Mouse (Mus musculus) adrenal gland, postnatal 4 days (tissue): ENCODE data around the gene Pmf1. TPM values are rescaled to one million over a fixed set of nuclear protein-coding genes. Genes with fewer than 3 reads are reported as not detected.
A peak's percentile ranks its signal among the peaks of the same experiment; 100 is the strongest.

Experiments
- DNase-seq, 2 experiments: peaks; one replicate each; pipeline ENCODE4 v3.0.0; 2021 to 2022; ENCODE audit warnings: low spot score in 2 of 2, mixed read lengths in 2 of 2
- long read RNA-seq, 2 experiments: library from polyadenylated mRNA; stranded (forward); transcript quantifications; one replicate each; pipeline ENCODE4 v2.0.0; 2021
- total RNA-seq, 2 experiments: library from RNA; stranded (reverse); gene quantifications; 2 replicates each; pipeline ENCODE4 v1.2.3; 2021

Pmf1 gene
- total RNA-seq = 10 to 100 TPM; 78.8 to 79.0 TPM
- long read RNA-seq, experiment 1, transcript Pmf1-201 (5 exons, 1,007 nt) = major isoform, 39 of 46 reads
- long read RNA-seq, experiment 1, partial matches to known transcripts = 1 of 46 reads
- long read RNA-seq, experiment 1, other reads (novel, unspliced or antisense) = 3 of 46 reads
- long read RNA-seq, experiment 2, transcript Pmf1-201 (5 exons, 1,007 nt) = major isoform, 37 of 46 reads
- long read RNA-seq, experiment 2, partial matches to known transcripts = 1 of 46 reads
- long read RNA-seq, experiment 2, other reads (novel, unspliced or antisense) = 6 of 46 reads

DNA sequence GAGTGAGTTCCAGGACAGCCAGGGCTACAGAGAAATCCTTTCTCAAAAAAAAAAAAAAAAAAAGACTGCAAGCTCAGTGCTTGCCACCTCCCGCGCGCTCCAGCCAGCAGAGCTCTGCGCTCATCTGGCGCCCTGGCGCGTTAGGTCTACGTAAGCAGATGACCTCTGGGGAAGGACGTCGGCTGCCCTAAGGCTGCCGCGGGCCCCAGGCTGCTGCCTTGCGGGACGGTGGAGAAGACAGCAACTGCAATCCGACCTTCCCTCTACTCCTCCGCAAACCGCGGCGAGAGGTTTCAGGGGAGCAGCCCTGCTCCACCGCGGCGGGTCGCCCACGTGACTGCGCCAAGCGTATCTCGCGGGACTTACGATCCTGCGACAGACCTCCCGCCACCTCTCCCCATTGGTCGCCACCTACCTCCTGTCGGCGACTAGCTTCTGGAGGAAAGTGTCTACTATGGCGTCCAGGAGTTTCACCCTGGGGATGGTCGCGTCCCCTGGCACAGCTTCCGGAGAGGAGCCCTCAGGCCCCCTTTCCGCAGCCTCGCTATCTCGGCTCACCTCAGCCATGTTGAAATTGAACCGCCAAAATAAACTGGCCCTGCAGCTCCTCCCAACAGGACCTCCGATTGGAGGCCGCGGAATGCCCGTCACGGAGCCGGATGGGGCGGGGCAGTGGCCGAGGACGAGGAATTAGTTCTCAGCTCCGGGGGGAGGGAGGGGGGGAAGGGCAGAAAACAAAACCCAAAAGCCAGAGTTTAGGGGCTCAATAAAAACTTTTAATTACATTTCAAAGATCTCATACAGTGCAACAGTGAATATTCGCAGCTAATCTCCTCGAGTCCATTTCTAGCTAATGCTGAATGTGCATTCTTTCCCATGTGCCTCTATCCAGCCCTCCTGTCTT, at the start of gene Pmf1:
Pmf1 (minus strand) TSS at position 591 of the 904 bp plus-strand sequence.
- peak; percentile 84 to 86 for DNase-seq

DNA sequence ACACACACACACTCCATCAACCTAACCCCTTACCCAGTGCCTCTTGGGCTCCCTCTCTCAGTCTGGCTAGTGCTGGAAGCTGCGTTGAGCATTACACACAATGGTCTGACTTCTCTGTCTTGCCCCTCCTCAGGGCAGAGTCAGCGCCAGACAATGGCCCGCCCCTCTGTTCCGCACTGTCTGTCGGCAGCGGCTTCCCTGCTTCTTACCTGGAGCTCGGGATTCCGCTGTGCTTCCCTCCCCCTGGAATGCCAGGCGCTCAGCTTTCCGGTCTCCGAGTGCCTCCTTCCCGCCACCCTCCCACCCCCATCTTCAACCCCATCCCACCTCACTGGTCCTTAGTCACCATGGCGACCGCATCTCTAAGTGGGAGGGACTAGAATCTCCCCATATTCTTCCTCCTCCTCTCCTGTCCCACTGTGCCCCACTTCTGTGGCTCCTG, 48.7 kb upstream of the Pmf1 start:
- no peak for DNase-seq

DNA sequence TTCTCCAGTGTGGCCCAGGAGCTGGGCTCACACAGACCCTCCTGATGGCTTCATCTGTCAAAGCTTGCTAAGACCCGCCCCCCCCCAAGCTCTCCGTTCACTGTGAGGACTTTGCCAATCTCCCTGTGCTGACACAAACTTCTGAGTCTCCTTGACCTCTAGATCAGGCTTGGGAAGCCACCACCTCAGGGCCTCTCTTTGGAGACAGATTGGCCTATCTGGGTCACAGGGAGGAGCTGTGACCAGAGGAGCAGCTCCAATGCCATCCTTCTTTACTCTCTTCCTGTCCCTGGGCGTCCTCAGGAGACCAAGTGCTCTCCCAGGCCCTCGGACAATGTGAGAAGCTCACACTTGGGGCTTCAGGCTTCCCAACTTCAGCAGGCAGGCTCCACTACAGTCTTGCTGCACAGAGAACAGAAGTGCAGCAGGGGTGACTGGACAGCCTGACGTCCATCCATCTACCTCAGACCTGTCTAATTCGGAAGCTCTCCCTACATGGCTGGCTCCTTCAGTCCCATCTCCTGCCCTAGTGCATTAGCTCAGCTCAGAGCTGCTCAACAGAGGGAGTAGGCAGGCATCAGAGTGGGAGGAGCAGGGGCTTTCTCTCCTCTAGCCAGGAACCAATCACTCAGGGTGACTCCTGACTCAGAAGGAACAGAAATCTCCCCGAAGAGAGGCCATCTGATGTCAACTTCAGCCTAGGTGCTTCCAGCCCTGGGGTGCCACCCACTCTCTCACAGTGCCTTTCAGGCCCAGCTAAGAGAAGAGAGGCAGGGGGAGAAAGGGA, 46.8 kb upstream of the Pmf1 start:
- no peak for DNase-seq

DNA sequence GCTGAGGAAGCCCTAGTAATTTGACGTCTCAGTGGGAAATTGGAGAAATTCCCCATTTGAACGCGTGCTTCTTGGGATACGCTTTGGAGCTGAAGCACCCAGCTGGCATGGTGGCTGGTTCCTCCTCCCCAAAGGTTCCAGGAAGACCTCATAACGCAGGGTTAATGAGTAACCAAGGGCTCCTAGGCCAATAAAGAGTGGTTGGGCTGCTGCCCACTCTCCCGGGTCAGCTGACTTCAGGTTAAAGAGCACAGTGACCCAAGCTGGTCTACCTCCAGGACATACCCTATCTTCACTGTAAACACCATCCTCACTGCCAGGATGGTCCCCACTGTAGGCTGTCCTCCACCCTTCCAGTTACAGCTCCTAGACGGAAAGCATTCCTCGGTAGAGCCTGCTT, 46.2 kb upstream of the Pmf1 start:
- no peak for DNase-seq

DNA sequence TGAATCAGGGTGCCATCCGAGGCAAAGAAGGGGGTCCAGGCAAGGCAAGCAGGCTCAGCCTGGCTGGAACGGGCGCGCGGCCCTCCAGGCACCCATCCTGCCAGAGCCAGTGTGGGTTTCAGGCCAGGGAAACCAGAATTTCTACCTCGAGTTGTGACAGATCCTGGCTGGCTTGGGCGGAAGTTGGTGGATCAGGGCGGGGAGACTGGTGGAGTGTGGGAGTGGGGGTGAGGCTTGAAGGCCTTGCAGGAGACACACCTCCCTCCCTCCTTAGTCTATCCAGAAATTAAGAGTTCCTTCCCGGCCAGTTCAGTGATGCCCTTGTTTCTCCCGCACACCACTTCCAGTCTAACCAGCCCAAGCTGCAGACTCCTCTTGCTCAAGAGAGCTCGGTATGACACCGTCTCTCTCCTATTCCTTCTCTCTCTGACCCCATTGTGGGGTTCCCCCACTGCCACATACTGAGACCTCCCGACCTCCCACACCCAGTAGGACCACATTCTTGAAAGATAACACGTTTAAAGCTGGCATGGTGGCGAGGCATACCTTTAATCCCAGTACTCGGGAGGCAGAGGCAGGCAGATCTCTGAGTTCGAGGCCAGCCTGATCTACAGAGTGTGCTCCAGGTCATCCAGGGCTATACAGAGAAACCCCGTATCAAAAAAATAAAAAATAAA, 45.6 kb upstream of the Pmf1 start:
- DNase-seq = no peak

DNA sequence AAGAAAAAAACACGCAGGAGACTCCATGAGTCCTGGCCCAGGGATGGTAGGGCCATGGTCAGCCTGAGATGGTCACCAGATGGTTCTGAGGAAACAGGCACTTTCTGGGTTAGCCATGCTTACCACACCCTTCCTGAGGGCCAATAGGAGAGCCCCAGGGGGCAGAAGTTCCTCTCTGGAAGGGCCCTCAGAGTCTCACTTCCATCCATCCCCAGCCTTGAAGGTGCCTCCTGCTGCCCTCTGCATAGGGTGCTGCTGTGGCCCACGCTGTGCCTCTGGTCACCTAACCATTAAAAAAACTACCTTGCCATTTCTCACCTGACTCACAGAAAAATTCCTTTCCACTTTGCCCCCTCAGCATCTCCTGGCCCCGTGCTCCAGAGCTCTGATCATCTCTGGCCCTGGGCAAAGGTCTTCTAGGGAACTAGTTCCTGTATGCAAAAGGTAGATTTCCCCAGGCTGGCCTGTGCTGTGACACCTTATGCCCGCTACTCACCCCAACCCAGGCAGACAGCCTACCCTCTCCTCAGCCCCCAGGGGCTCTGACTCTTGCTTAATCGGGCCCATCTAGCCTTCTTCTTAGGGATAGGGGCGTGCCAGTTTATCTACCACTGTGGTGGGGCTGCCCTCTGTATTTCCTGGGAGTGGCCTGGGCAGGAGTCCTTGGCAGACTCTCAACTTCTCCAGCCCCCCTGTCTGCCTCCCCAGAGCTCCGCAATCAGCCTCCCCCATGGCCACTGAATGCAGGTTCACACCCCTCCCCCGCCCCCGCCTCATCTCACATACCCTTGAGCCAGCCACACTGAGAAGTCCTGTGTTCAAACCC, 44.8 kb upstream of the Pmf1 start:
- no peak for DNase-seq

DNA sequence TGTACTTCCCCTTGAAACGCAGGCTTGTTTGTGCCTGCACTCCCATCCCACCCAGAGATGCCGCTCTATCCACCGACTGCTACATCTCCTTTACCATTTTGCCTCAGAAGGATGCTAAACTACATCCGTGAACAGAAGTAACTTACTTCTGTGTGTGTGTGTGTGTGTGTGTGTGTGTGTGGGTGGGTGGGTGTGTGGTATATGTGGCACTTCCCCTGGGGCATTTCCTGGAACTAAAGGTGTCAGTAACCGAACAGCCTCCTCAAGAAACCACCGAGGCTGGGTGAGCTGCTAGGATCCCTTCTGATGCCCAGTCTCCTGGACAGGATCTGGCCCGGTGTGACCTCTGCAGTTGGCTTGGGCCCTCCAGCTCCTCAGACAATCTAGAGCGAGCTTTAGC, 43.9 kb upstream of the Pmf1 start:
- DNase-seq = no peak

DNA sequence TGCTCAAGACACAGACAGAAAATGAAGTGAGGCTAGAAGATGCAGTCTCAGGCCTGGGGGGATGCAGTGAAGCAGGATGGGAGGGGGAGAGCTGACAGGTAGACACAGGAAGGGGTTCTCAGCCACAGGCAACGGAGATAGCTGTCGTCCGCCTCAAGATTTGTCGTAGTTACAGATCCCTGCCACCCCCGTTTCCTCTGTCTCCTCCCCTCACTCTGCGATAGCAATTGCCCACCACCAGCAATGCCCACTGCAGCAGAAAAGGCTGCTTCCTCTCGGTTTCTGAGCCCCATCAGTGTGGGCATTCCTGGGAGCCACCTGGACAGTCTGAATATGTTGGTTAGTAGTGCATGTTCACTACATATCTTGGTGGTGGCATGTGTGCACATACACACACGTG, 43.2 kb upstream of the Pmf1 start:
- DNase-seq = no peak

DNA sequence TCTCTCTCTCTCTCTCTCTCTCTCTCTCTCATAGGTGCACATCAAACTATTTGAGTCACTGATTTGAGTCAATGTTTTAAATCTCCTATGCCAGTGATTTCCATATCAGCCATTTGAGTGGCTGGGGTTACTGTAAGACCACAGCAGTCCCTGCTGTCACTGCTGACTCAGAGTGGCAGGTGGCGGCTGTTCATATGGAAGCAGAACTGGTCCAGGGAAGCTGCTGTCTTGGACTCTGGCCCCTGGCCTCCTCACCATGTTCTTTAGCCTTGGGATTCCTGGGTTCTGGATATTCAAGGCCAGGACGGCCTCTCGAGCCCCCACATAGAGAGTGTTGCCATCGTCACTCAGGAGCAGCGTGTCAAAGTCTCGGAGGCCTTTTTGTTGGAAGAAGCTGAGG, 42.6 kb upstream of the Pmf1 start:
- DNase-seq = no peak

DNA sequence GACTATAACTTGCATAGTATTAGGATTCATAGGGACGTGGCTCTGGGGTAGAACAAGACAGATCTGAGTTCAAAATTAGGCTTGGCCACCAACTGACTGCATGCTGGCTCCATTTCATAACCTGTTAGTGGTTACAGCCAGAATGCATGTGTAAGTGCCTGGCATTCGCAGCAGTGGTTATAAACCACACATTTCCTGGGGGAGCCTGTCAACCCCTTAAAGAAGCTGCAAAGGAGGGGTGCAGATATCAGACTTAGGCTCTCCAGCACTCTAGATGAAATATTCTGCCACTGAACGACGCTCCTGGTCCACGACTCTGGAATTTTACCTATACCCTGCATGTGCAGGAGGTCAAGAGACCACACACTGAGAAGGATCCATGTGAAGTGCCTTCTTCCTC, 42.1 kb upstream of the Pmf1 start:
- no peak for DNase-seq

DNA sequence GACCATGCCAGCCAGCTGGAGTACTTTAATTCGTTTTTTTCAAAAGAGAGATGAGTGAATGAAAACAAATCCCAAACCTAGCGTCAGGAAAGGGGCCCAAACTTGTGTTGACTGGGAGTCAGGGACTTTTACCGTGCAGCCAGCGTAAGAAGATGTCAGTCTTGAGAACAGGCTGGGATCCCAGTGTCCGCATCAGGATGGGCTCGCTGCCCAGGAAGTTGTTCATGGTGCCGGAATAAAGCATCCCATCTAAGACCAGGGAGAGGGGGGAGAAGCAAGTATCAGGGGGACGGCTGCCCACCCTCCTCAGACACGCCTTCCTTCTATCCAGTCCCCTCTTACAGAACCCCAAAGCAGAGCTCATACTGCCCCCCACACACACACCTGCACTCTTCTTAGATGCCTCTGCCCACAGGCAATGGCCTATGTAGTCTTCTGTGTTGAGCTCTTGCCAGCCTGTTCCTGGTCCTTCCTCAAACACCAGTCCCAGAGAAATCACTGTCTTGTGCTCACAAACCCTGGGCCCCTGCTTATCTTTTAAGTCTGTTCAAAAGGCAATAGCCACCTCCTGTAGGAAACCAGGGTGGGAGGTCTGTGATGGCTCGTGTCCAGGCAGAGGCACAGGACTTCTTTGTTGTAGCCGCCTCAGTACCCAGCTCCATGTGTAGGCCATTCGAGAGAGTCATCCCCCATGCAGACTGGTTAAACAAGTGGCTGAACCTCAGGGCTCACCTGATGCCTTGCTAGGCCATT, 40.4 kb upstream of the Pmf1 start:
- DNase-seq = no peak

DNA sequence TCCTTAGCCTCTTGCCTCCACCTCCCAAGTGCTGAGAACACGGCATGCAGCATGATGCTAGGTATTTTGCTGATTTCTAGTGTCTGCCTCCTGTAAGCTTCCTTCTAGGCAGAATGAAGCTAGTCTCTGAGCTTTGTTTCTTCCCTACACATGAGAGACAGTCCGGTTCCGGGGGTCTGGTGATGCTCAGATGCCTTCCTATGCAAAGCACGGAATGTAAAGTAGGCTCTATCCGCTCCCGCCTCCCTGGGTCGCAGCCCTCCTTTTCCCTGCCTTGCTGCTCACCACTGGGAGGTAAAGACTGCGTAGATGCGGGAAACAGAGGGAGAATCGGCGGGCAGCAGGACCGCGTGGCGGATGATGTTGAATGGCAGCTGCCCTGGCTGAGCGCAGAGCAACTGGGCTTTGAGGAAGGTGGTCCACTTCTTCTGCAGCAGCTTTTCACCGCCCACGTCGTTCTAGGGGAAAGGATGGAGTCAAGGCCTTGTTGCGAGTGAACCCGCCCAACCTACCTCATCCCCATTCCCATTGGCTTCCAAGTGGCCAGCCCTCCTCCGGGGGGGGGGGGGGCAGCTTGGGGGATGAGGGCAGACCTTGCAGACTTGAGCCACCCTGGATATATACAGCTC, 39.4 kb upstream of the Pmf1 start:
- no peak for DNase-seq

DNA sequence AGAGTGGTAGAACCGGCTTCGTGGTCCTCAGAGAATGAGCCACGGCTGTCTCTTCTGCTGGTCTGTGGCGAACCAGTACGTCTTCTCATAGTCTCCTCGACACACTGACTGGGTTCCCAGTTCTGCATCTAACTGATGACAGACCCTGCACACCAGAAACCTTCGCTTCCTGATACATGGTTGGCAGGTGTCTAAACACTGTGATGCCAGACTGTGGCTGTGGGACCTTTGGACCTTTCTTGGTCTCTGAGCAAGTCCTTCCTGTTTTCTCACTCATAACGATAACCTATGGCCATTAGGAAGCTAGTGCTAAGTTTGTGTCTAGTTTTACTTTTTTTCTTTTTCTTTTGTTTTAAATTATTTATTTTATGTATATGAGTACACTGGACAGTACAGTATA, 38.3 kb upstream of the Pmf1 start:
- DNase-seq = no peak

DNA sequence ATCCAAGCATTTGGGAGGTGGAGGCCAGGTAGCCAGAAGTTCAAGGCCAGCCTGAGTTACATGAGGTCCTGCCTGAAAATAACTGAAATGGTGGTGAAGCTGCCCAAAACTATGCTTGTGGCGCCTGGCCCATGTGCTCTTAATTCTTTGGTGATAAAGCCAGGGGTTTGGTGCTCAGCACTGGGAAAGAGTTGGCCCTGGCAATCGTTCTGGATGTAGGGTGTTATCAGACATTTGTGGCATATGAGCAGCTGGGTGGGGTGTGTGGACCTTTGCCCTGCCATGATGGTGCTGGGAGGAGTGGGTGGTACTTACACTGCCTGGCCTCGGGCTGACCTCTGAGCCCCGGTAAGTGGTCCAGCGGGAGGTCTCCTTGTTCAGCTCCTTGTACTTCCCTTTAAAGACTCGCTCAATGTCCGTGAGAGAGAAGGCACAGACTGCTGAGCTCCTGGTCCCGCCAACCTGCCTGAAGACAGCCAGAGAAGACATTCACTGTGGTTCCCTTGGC, 37.6 kb upstream of the Pmf1 start:
- DNase-seq = no peak

DNA sequence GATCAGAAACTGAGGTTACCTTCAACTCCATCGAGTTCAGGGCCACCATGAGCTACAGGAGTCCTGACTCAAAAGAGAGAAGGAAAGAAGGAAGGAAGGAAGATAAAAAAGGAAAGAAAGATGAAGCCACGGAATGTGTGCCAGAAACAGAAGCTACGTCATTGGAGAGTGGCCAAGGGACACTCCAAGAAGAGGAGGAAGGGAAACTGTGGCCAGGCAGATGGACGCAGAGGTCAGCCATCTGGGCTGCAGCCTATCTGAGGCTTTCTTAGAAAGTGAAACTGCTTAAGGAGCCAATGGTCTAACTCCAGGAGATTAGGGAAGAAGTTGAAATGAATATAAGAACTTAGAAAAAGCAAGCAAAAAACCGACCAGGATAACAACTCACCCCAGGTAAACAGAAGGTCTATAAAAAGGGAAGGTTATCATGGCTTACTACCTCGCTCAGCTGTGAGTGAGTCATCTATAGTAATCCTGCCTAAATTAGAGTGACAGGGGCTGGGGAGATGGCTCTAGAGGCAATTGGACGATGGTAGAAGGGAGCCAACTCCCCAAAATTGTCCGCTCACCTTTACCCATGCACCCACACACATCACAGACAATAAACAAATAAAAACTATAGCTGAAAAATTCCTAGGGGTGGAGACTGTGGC, 36.5 kb upstream of the Pmf1 start:
- DNase-seq = no peak

DNA sequence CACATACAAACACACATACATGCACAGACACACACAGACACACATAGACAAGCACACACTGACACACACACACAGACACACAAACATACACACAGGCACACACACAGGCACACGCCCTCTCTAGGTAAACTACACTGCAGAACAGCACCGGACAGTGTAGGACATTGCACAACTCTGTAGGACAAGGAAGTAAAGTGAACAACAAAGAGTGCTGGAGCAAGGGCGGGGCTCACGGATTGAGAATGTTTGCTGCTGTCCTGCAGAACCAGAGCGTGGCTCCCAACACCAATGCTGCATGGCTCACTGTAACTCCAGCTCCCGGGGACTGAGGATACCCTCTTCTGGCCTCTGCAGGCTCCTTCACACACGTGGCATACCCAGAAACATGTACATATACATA, 32.8 kb upstream of the Pmf1 start:
- no peak for DNase-seq

DNA sequence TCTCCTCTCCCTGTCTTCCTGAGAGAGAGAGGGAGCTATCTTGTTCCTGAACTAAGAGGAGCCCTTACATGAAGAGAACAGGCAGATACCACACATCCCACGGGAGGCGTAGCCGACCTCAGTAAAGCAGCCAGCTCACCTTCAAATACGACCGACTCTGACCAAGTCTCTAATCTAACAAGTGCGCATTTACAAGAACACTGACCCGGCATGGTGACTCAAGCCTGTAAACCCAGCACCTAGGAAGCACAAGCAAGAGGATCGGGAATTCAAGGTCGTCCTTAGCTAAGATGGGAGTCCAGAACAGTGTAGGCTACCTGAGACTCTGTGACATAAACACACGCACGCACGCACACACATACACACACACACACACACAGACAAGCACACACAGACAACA, 32.4 kb upstream of the Pmf1 start:
- no peak for DNase-seq
